Mouse (Mus musculus): ENCODE results near the gene Olfr801. TPM values are rescaled to one million over a fixed set of nuclear protein-coding genes. Genes with fewer than 3 reads are reported as not detected.

Gene Olfr801
- polyA plus RNA-seq, 1 experiment from 2014 or later, result not detected

DNA sequence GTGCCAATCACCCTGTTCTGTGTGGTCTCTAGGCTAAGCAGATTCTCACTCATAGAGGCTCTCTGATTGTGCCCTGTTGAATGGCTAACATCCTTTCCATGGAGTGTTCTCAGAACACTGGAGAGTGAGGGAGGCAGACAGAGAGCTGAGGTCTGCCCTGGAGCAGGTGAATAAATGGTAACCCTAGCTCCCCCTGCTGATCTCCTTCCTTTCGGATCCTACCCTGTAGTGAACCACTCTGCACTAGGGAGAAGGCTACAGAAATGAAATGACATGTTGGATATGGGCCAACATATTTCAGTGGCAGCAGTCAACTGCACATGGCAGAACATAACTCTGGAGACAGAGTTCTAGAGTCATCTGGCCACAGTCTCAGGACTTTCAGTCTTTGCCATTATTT lies 51.9 kb downstream of the Olfr801 start:
- Histone ChIP-seq H3K4me2 (replicated peaks; ENCODE audit: low read depth, low read length) (no peak overlapping the region), H3K4me1 (ENCODE audit: control insufficient read depth, insufficient read depth, low read length) (no peaks in the 10 kb centered on the region), H3K9me3 (ENCODE audit: control insufficient read depth, low read depth, low read length) (no peaks in the 10 kb centered on the region), H3K9ac (replicated peaks; ENCODE audit: low read depth, low read length) (no peak overlapping the region), H3K27me3 (ENCODE audit: control insufficient read depth, insufficient read depth, low read length) (no peaks in the 10 kb centered on the region), H3K4me3 (ENCODE audit: low read depth, low read length) (no peak overlapping the region), H3K36me3 (ENCODE audit: control insufficient read depth, insufficient read depth, low read length) (no peaks in the 10 kb centered on the region), H3K27ac (ENCODE audit: low read length) (no peak overlapping the region)
- ATAC-seq (ENCODE audit: insufficient number of reproducible peaks, insufficient read depth, low FRiP score, low read depth), result no peak
- 27% methylated on average over 1 of the region's 1 CpGs for WGBS

Other genes starting within 250 kb of the Olfr801 start
- gene Olfr786, start 246.6 kb downstream of the Olfr801 start, polyA plus RNA-seq (2014; fragmentation: Nextera tagmentation; extraction: Ambion mirVana), result not detected in 2 replicates
- not detected in 2 replicates for gene Olfr787, start 212.0 kb downstream of the Olfr801 start, polyA plus RNA-seq (2014; fragmentation: Nextera tagmentation; extraction: Ambion mirVana)
- not detected in 2 replicates for gene Olfr788, start 202.9 kb downstream of the Olfr801 start, polyA plus RNA-seq (2014; fragmentation: Nextera tagmentation; extraction: Ambion mirVana)
- gene Olfr789, start 189.1 kb downstream of the Olfr801 start, polyA plus RNA-seq (2014; fragmentation: Nextera tagmentation; extraction: Ambion mirVana), result not detected in 2 replicates
- not detected in 2 replicates for gene Olfr790, start 175.4 kb downstream of the Olfr801 start, polyA plus RNA-seq (2014; fragmentation: Nextera tagmentation; extraction: Ambion mirVana)
- not detected in 2 replicates for gene Olfr791, start 152.1 kb downstream of the Olfr801 start, polyA plus RNA-seq (2014; fragmentation: Nextera tagmentation; extraction: Ambion mirVana)
- gene Olfr792, start 134.7 kb downstream of the Olfr801 start, polyA plus RNA-seq (2014; fragmentation: Nextera tagmentation; extraction: Ambion mirVana), result not detected in 2 replicates
- not detected in 2 replicates for gene Olfr794, start 106.2 kb downstream of the Olfr801 start, polyA plus RNA-seq (2014; fragmentation: Nextera tagmentation; extraction: Ambion mirVana)
- gene Olfr796, start 61.3 kb downstream of the Olfr801 start, polyA plus RNA-seq (2014; fragmentation: Nextera tagmentation; extraction: Ambion mirVana), result not detected in 2 replicates
- not detected in 2 replicates for gene Olfr798, start 45.9 kb downstream of the Olfr801 start, polyA plus RNA-seq (2014; fragmentation: Nextera tagmentation; extraction: Ambion mirVana)
- gene Olfr799, start 36.4 kb downstream of the Olfr801 start, polyA plus RNA-seq (2014; fragmentation: Nextera tagmentation; extraction: Ambion mirVana), result not detected in 2 replicates
- gene Olfr800, start 16.2 kb downstream of the Olfr801 start, polyA plus RNA-seq (2014; fragmentation: Nextera tagmentation; extraction: Ambion mirVana), result not detected in 2 replicates
- gene Olfr802, start 14.3 kb upstream of the Olfr801 start, polyA plus RNA-seq (2014; fragmentation: Nextera tagmentation; extraction: Ambion mirVana), result 0.06 TPM in 1 of 2 replicates, not detected in the other
- not detected in 2 replicates for gene Olfr803, start 20.4 kb upstream of the Olfr801 start, polyA plus RNA-seq (2014; fragmentation: Nextera tagmentation; extraction: Ambion mirVana)
- gene Olfr804, start 29.3 kb upstream of the Olfr801 start, polyA plus RNA-seq (2014; fragmentation: Nextera tagmentation; extraction: Ambion mirVana), result not detected in 2 replicates
- gene Olfr805, start 55.5 kb upstream of the Olfr801 start, polyA plus RNA-seq (2014; fragmentation: Nextera tagmentation; extraction: Ambion mirVana), result not detected in 2 replicates
- not detected in 2 replicates for gene Olfr806, start 68.1 kb upstream of the Olfr801 start, polyA plus RNA-seq (2014; fragmentation: Nextera tagmentation; extraction: Ambion mirVana)
- not detected in 2 replicates for gene Olfr807, start 83.9 kb upstream of the Olfr801 start, polyA plus RNA-seq (2014; fragmentation: Nextera tagmentation; extraction: Ambion mirVana)
- gene Olfr808, start 91.6 kb upstream of the Olfr801 start, polyA plus RNA-seq (2014; fragmentation: Nextera tagmentation; extraction: Ambion mirVana), result not detected in 2 replicates
- not detected in 2 replicates for gene Olfr809, start 100.8 kb upstream of the Olfr801 start, polyA plus RNA-seq (2014; fragmentation: Nextera tagmentation; extraction: Ambion mirVana)
- not detected in 2 replicates for gene Olfr810, start 121.1 kb upstream of the Olfr801 start, polyA plus RNA-seq (2014; fragmentation: Nextera tagmentation; extraction: Ambion mirVana)
- gene Olfr811, start 130.5 kb upstream of the Olfr801 start, polyA plus RNA-seq (2014; fragmentation: Nextera tagmentation; extraction: Ambion mirVana), result not detected in 2 replicates
- gene Olfr812, start 172.2 kb upstream of the Olfr801 start, polyA plus RNA-seq (2014; fragmentation: Nextera tagmentation; extraction: Ambion mirVana), result not detected in 2 replicates
- gene Olfr813, start 181.5 kb upstream of the Olfr801 start, polyA plus RNA-seq (2014; fragmentation: Nextera tagmentation; extraction: Ambion mirVana), result not detected in 2 replicates
- gene Olfr814, start 206.0 kb upstream of the Olfr801 start, polyA plus RNA-seq (2014; fragmentation: Nextera tagmentation; extraction: Ambion mirVana), result not detected in 2 replicates
- gene Olfr815, start 232.0 kb upstream of the Olfr801 start, polyA plus RNA-seq (2014; fragmentation: Nextera tagmentation; extraction: Ambion mirVana), result not detected in 2 replicates
- gene Olfr816, start 241.7 kb upstream of the Olfr801 start, polyA plus RNA-seq (2014; fragmentation: Nextera tagmentation; extraction: Ambion mirVana), result not detected in 2 replicates